Mouse (Mus musculus): ENCODE data around the gene Egfl7.

- no peak for TF ChIP-seq CTCF (IDR thresholded peaks at IDR 0.05; ENCODE audit: low read depth)
- peak; percentile 30; the same call in 1 of the 2 replicates for TF ChIP-seq EP300 (IDR thresholded peaks at IDR 0.05; ENCODE audit: low read depth)
Observed at GRCm38 (mm10) chr2:26549801-26550200, 30.0 kb upstream of the Egfl7 start.
